In genomic region chr9:22224536-22225503, GRCm38 (mm10) we compare ENCODE assay signal across 8 mouse cellular contexts. TPM values are rescaled to one million over a fixed set of nuclear protein-coding genes. Genes with fewer than 3 reads are reported as not detected.
DNase-seq lines count a peak whose midpoint lies in the region; ATAC-seq lines count a peak whose summit lies in the region.

No protein-coding gene starts in this region.

- ATAC-seq in embryonic facial prominence, embryonic 11.5 days (replicated peaks; ENCODE audit: insufficient number of reproducible peaks, low FRiP score, low TSS enrichment, low read depth) = peak; percentile 10; the same call in 1 of the 2 replicates
- peak; percentile 77 for ATAC-seq in hindbrain, embryonic 11.5 days (ENCODE audit: low FRiP score)
- peak; percentile 40 for ATAC-seq in limb, embryonic 12.5 days (ENCODE audit: insufficient number of reproducible peaks, insufficient read depth, low FRiP score, low TSS enrichment, low read depth)
- peak; percentile 64 for ATAC-seq in midbrain, embryonic 14.5 days (ENCODE audit: low FRiP score, low TSS enrichment)

- H3K27ac ChIP-seq in embryonic facial prominence, embryonic 11.5 days (replicated peaks; ENCODE audit: low read depth, low read length) = no peak overlapping the region
- no peak overlapping the region; the same call in 1 of the 2 replicates for H3K27ac ChIP-seq in hindbrain, embryonic 11.5 days (ENCODE audit: low read depth, low read length)
- no peak overlapping the region; the same call in 1 of the 2 replicates for H3K27ac ChIP-seq in limb, embryonic 12.5 days
- no peak overlapping the region for H3K27ac ChIP-seq in midbrain, embryonic 14.5 days (replicated peaks; ENCODE audit: low read depth, low read length)

- peak overlapping the region; percentile 34; the same call in 1 of the 2 replicates for H3K9ac ChIP-seq in embryonic facial prominence, embryonic 11.5 days (replicated peaks; ENCODE audit: low read length)
- H3K9ac ChIP-seq in hindbrain, embryonic 11.5 days (ENCODE audit: low read depth, low read length) = peak overlapping the region; percentile 80
- peak overlapping the region; percentile 79 for H3K9ac ChIP-seq in limb, embryonic 12.5 days (replicated peaks)
- H3K9ac ChIP-seq in midbrain, embryonic 14.5 days (replicated peaks; ENCODE audit: low read length) = peak overlapping the region; percentile 57

- peak; percentile 55 for DNase-seq in heart, adult 11 months
- DNase-seq in heart, adult 8-10 months (ENCODE audit: low spot score) = no peak
- peak; percentile 77 for DNase-seq in ZHBTc4 (ENCODE audit: low read depth, low spot score)
- DNase-seq in embryonic facial prominence, embryonic 11.5 days (ENCODE audit: low spot score) = peak; percentile 66
- peak; percentile 60 for DNase-seq in hindbrain, embryonic 11.5 days (ENCODE audit: low spot score)
- DNase-seq in midbrain, embryonic 14.5 days = peak; percentile 75
- peak; percentile 18 to 54 for DNase-seq in thymus, adult 18-20 months

- peak overlapping the region; percentile 70 for H3K4me3 ChIP-seq in embryonic facial prominence, embryonic 11.5 days (ENCODE audit: low read depth, low read length)
- H3K4me3 ChIP-seq in hindbrain, embryonic 11.5 days (ENCODE audit: low read depth, low read length) = peak overlapping the region; percentile 74
- peak overlapping the region; percentile 72 for H3K4me3 ChIP-seq in limb, embryonic 12.5 days (replicated peaks)
- H3K4me3 ChIP-seq in midbrain, embryonic 14.5 days (replicated peaks; ENCODE audit: low read depth, low read length) = peak overlapping the region; percentile 73

- no peaks in the 10 kb centered on the region for H3K27me3 ChIP-seq in embryonic facial prominence, embryonic 11.5 days (ENCODE audit: control insufficient read depth, insufficient read depth, low read length)
- H3K27me3 ChIP-seq in hindbrain, embryonic 11.5 days (ENCODE audit: control insufficient read depth, insufficient read depth, low read length) = no peaks in the 10 kb centered on the region
- no peaks in the 10 kb centered on the region for H3K27me3 ChIP-seq in limb, embryonic 12.5 days
- H3K27me3 ChIP-seq in midbrain, embryonic 14.5 days (ENCODE audit: control insufficient read depth, insufficient read depth, low read length) = no peaks in the 10 kb centered on the region

- H3K4me2 ChIP-seq in embryonic facial prominence, embryonic 11.5 days (ENCODE audit: low read depth, low read length) = peak overlapping the region; percentile 36
- H3K4me2 ChIP-seq in hindbrain, embryonic 11.5 days (replicated peaks; ENCODE audit: low read depth, low read length) = peak overlapping the region; percentile 58
- peak overlapping the region; percentile 74 for H3K4me2 ChIP-seq in limb, embryonic 12.5 days
- peak overlapping the region; percentile 70 for H3K4me2 ChIP-seq in midbrain, embryonic 14.5 days (ENCODE audit: low read length)

- no peaks in the 10 kb centered on the region for H3K4me1 ChIP-seq in embryonic facial prominence, embryonic 11.5 days (ENCODE audit: control insufficient read depth, insufficient read depth, low read length)
- no peaks in the 10 kb centered on the region for H3K4me1 ChIP-seq in hindbrain, embryonic 11.5 days (replicated peaks; ENCODE audit: control insufficient read depth, insufficient read depth, low read length)
- H3K4me1 ChIP-seq in limb, embryonic 12.5 days (replicated peaks) = no peaks in the 10 kb centered on the region
- no peaks in the 10 kb centered on the region for H3K4me1 ChIP-seq in midbrain, embryonic 14.5 days (ENCODE audit: control insufficient read depth, insufficient read depth, low read length)

- 22% methylated on average over 17 of the region's 17 CpGs for WGBS in embryonic facial prominence, embryonic 11.5 days
- 22% methylated on average over 17 of the region's 17 CpGs for WGBS in hindbrain, embryonic 11.5 days
- 24% methylated on average over 17 of the region's 17 CpGs for WGBS in limb, embryonic 12.5 days
- WGBS in midbrain, embryonic 14.5 days = 25% methylated on average over 17 of the region's 17 CpGs

- no peaks in the 10 kb centered on the region for H3K9me3 ChIP-seq in embryonic facial prominence, embryonic 11.5 days (replicated peaks; ENCODE audit: control insufficient read depth, low read length)
- H3K9me3 ChIP-seq in hindbrain, embryonic 11.5 days (ENCODE audit: control insufficient read depth, low read length) = no peaks in the 10 kb centered on the region
- no peaks in the 10 kb centered on the region for H3K9me3 ChIP-seq in limb, embryonic 12.5 days
- no peaks in the 10 kb centered on the region for H3K9me3 ChIP-seq in midbrain, embryonic 14.5 days (ENCODE audit: control insufficient read depth, low read length)

- H3K36me3 ChIP-seq in embryonic facial prominence, embryonic 11.5 days (replicated peaks; ENCODE audit: control insufficient read depth, insufficient read depth, low read depth, low read length) = no peaks in the 10 kb centered on the region
- H3K36me3 ChIP-seq in hindbrain, embryonic 11.5 days (ENCODE audit: control insufficient read depth, insufficient read depth, low read length) = no peaks in the 10 kb centered on the region
- H3K36me3 ChIP-seq in limb, embryonic 12.5 days = no peaks in the 10 kb centered on the region
- H3K36me3 ChIP-seq in midbrain, embryonic 14.5 days (ENCODE audit: control insufficient read depth, insufficient read depth, low read length) = no peaks in the 10 kb centered on the region

RNA-seq across cellular contexts. Expression of gene Zfp809, which starts 0.7 kb away (rescaled TPM):
- 10 to 100 TPM; 23.0 to 29.1 (median 28.4) TPM for total RNA-seq in heart, adult 8-10 months (2022)
- polyA plus RNA-seq in embryonic facial prominence, embryonic 11.5 days (2014; fragmentation: Nextera tagmentation; extraction: Ambion mirVana) = 9.6 and 11.4 TPM in 2 replicates
- 11.9 and 13.4 TPM in 2 replicates for polyA plus RNA-seq in hindbrain, embryonic 11.5 days (2014; fragmentation: Nextera tagmentation; extraction: Ambion mirVana)
- 12.0 and 13.6 TPM in 2 replicates for polyA plus RNA-seq in limb, embryonic 12.5 days (2016; fragmentation: Nextera tagmentation; extraction: Ambion mirVana)
- 9.0 and 11.0 TPM in 2 replicates for polyA plus RNA-seq in midbrain, embryonic 14.5 days (2014; fragmentation: Nextera tagmentation; extraction: Ambion mirVana)

RNA-seq across cellular contexts. Expression of gene Zfp599, which starts 34.9 kb away (rescaled TPM):
- total RNA-seq in heart, adult 8-10 months (2022) = under 1 TPM; 0.08 to 0.49 (median 0.22) TPM
- polyA plus RNA-seq in embryonic facial prominence, embryonic 11.5 days (2014; fragmentation: Nextera tagmentation; extraction: Ambion mirVana) = 8.6 and 9.6 TPM in 2 replicates
- polyA plus RNA-seq in hindbrain, embryonic 11.5 days (2014; fragmentation: Nextera tagmentation; extraction: Ambion mirVana) = 7.1 and 8.1 TPM in 2 replicates
- 10.2 and 11.5 TPM in 2 replicates for polyA plus RNA-seq in limb, embryonic 12.5 days (2016; fragmentation: Nextera tagmentation; extraction: Ambion mirVana)
- 13.8 and 14.0 TPM in 2 replicates for polyA plus RNA-seq in midbrain, embryonic 14.5 days (2014; fragmentation: Nextera tagmentation; extraction: Ambion mirVana)

RNA-seq across cellular contexts. Expression of gene Zfp872, which starts 36.9 kb away (rescaled TPM):
- total RNA-seq in heart, adult 8-10 months (2022) = under 1 TPM in 3 of 4 experiments, not detected in 1; 0.09 to 0.16 (median 0.16) TPM
- polyA plus RNA-seq in embryonic facial prominence, embryonic 11.5 days (2014; fragmentation: Nextera tagmentation; extraction: Ambion mirVana) = 0.10 and 0.11 TPM in 2 replicates
- not detected in 2 replicates for polyA plus RNA-seq in hindbrain, embryonic 11.5 days (2014; fragmentation: Nextera tagmentation; extraction: Ambion mirVana)
- 0.09 and 0.16 TPM in 2 replicates for polyA plus RNA-seq in limb, embryonic 12.5 days (2016; fragmentation: Nextera tagmentation; extraction: Ambion mirVana)
- polyA plus RNA-seq in midbrain, embryonic 14.5 days (2014; fragmentation: Nextera tagmentation; extraction: Ambion mirVana) = 0.07 and 0.55 TPM in 2 replicates

Comparison
In these comparisons a context has a peak if more than half of its experiments do, and no peak if none do; other contexts are left out.
1. ATAC-seq: peak in every context shown above with its lines; median percentile 77 in hindbrain, embryonic 11.5 days; 64 in midbrain, embryonic 14.5 days; 40 in limb, embryonic 12.5 days; 10 in embryonic facial prominence, embryonic 11.5 days.